Mouse (Mus musculus) erythroblast, adult 5-6 weeks (primary cell): Measurements from ENCODE around the gene Hist1h4b. TPM values are rescaled to one million over a fixed set of nuclear protein-coding genes. Genes with fewer than 3 reads are reported as not detected.
"Not testable (repeated sequence)": the region's sequence is repeated elsewhere in the genome, so short reads cannot be mapped to it uniquely, and the experiment has no call there.

Source experiments
- ATAC-seq: replicated peaks from 2 replicates; pipeline ENCODE4 v1.8.0; 2016; ENCODE audit warnings: moderate number of reproducible peaks, mild to moderate bottlenecking, moderate TSS enrichment, inconsistent platforms; ENCODE audit not compliant: poor library complexity, low FRiP score, severe bottlenecking
- total RNA-seq, 2 experiments: library from RNA; stranded (forward) in 1 of 2; stranded (reverse) in 1 of 2; fragments of 150-400 nt in 1 of 2; fragments of 200-764, 138-1000 nt in 1 of 2; gene quantifications; 2 replicates each; pipeline versions ENCODE4 v1.2.3 to v1.2.4; 2015 to 2017; ENCODE audit warnings: low replicate concordance in 2 of 2

The Hist1h4b gene
- total RNA-seq (2015; ENCODE audit: low replicate concordance) (50.5 and 52.2 TPM in 2 replicates), total RNA-seq (2017; ENCODE audit: low replicate concordance) (150 and 446 TPM in 2 replicates)

GRCm38 (mm10) chr13:23756790-23757189 is at the start of gene Hist1h4b:
TSS of gene Hist1h4b (plus strand) at chr13:23757013.
- peak; percentile 61 for ATAC-seq

- no peak for ATAC-seq
These were observed 48.8 kb upstream of the Hist1h4b start for GRCm38 (mm10) chr13:23708041-23708440.

GRCm38 (mm10) chr13:23708654-23709053 is 48.2 kb upstream of the Hist1h4b start:
- no peak for ATAC-seq

- ATAC-seq = no peak
These were observed 47.0 kb upstream of the Hist1h4b start for GRCm38 (mm10) chr13:23709714-23710373.

GRCm38 (mm10) chr13:23710374-23711089 is 46.3 kb upstream of the Hist1h4b start, which contains the start of gene Hfe:
TSS of gene Hfe (minus strand) at chr13:23710854.
- ATAC-seq = peak; percentile 57; the same call in 1 of the 2 replicates

GRCm38 (mm10) chr13:23716261-23717042 is 40.4 kb upstream of the Hist1h4b start:
- ATAC-seq = no peak

- no peak for ATAC-seq
These were observed 39.6 kb upstream of the Hist1h4b start for GRCm38 (mm10) chr13:23717176-23717575.

GRCm38 (mm10) chr13:23717593-23718245 is 39.1 kb upstream of the Hist1h4b start:
- ATAC-seq = not testable (repeated sequence)

- no peak for ATAC-seq
These were observed 32.6 kb upstream of the Hist1h4b start for GRCm38 (mm10) chr13:23724239-23724638.

- no peak for ATAC-seq
These were observed 31.6 kb upstream of the Hist1h4b start for GRCm38 (mm10) chr13:23725213-23725612.

GRCm38 (mm10) chr13:23728472-23729191 is 28.2 kb upstream of the Hist1h4b start:
- no peak for ATAC-seq

GRCm38 (mm10) chr13:23729192-23729525 is 27.7 kb upstream of the Hist1h4b start:
- no peak for ATAC-seq

GRCm38 (mm10) chr13:23729706-23730105 is 27.1 kb upstream of the Hist1h4b start:
- ATAC-seq = no peak

GRCm38 (mm10) chr13:23730479-23730878 is 26.3 kb upstream of the Hist1h4b start:
- peak; percentile 44; the same call in 1 of the 2 replicates for ATAC-seq

GRCm38 (mm10) chr13:23732156-23732804 is 24.5 kb upstream of the Hist1h4b start:
- ATAC-seq = peak; percentile 88

GRCm38 (mm10) chr13:23737091-23737490 is 19.7 kb upstream of the Hist1h4b start:
- ATAC-seq = no peak

GRCm38 (mm10) chr13:23738041-23738440 is 18.8 kb upstream of the Hist1h4b start:
- no peak for ATAC-seq

GRCm38 (mm10) chr13:23738677-23739068 is 18.1 kb upstream of the Hist1h4b start, which contains the start of gene Hist1h1c:
TSS of gene Hist1h1c (plus strand) at chr13:23738808.
- ATAC-seq = peak; percentile 68
